Mouse (Mus musculus) heart, embryonic 13.5 days (tissue): ENCODE data around the gene Cacna1h. TPM values are rescaled to one million over a fixed set of nuclear protein-coding genes. Genes with fewer than 3 reads are reported as not detected.

ENCODE experiments used
- ATAC-seq: fragments of 200-750 bp; cut with Nextera tagmentation; 2 replicates; pipeline ENCODE4 v1.8.0; 2017; ENCODE audit warnings: moderate TSS enrichment; ENCODE audit not compliant: insufficient number of reproducible peaks, low FRiP score, low TSS enrichment; ENCODE audit errors: extremely low read depth
- H3K27ac ChIP-seq: fragments of 300-500 bp; sonication (generic); replicated peaks from 2 replicates; pipeline ENCODE4 v1.5.1; 2015; ENCODE audit warnings: moderate library complexity, mild to moderate bottlenecking, inconsistent platforms
- H3K27me3 ChIP-seq: fragments of 300-500 bp; sonication (generic); replicated peaks from 2 replicates; pipeline ENCODE4 v1.6.1; 2015; ENCODE audit warnings: mild to moderate bottlenecking, inconsistent platforms
- H3K36me3 ChIP-seq: fragments of 300-500 bp; sonication (generic); 2 replicates; pipeline ENCODE4 v1.6.1; 2015; ENCODE audit warnings: mild to moderate bottlenecking, inconsistent platforms
- H3K4me1 ChIP-seq: fragments of 300-500 bp; sonication (generic); 2 replicates; pipeline ENCODE4 v1.6.1; 2015; ENCODE audit warnings: inconsistent platforms
- H3K4me2 ChIP-seq: fragments of 300-500 bp; sonication (generic); 2 replicates; pipeline ENCODE4 v1.6.1; 2015; ENCODE audit warnings: inconsistent platforms, mild to moderate bottlenecking, moderate library complexity
- H3K4me3 ChIP-seq: fragments of 300-500 bp; sonication (generic); 2 replicates; pipeline ENCODE4 v1.5.1; 2015; ENCODE audit warnings: moderate library complexity, mild to moderate bottlenecking, inconsistent platforms
- H3K9ac ChIP-seq: fragments of 300-500 bp; sonication (generic); 2 replicates; pipeline ENCODE4 v1.6.1; 2015; ENCODE audit warnings: inconsistent platforms, mild to moderate bottlenecking, moderate library complexity
- H3K9me3 ChIP-seq: fragments of 300-500 bp; sonication (generic); 2 replicates; pipeline ENCODE4 v1.6.1; 2016; ENCODE audit warnings: inconsistent platforms
- WGBS: fragments of 180-500 bp; shearing (Covaris S2); methylation state at CpG from one replicate; pipeline ENCODE4 v1.1.7; 2015; ENCODE audit warnings: mixed read lengths; 5-methylcytosine and 5-hydroxymethylcytosine counted together
- polyA plus RNA-seq: library from polyadenylated mRNA; unstranded; fragments of >200 nt; fragmentation: Nextera tagmentation; extraction: Ambion mirVana; gene quantifications from 2 replicates; pipeline ENCODE4 v1.2.1, GENCODE M21; 2015

Gene Cacna1h
- polyA plus RNA-seq, 1 experiment from 2014 or later: 8.1 TPM

- Histone ChIP-seq H3K9ac (no peak overlapping the region), H3K36me3 (no peaks in the 10 kb centered on the region), H3K4me3 (no peak overlapping the region), H3K27me3 (peaks cover 4% of the 10 kb centered on the region; the same call in 1 of the 2 replicates), H3K27ac (no peak overlapping the region), H3K4me1 (peaks cover 26% of the 10 kb centered on the region), H3K4me2 (no peak overlapping the region), H3K9me3 (no peaks in the 10 kb centered on the region)
- WGBS: 58% methylated on average over 3 of the region's 3 CpGs
- ATAC-seq: no peak
Observed at GRCm38 (mm10) chr17:25442889-25443288, 9.3 kb upstream of the Cacna1h start.

GRCm38 (mm10) chr17:25441417-25441816 lies 7.8 kb upstream of the Cacna1h start:
- no peaks in the 10 kb centered on the region for H3K36me3 ChIP-seq
- H3K9me3 ChIP-seq: no peaks in the 10 kb centered on the region
- no peak overlapping the region for H3K9ac ChIP-seq
- H3K4me2 ChIP-seq: no peak overlapping the region
- H3K27ac ChIP-seq: no peak overlapping the region
- WGBS: 74% methylated on average over 6 of the region's 6 CpGs
- ATAC-seq: no peak
- H3K4me3 ChIP-seq: no peak overlapping the region
- peaks cover under 1% of the 10 kb centered on the region; the same call in 1 of the 2 replicates for H3K27me3 ChIP-seq
- H3K4me1 ChIP-seq: peaks cover 29% of the 10 kb centered on the region

GRCm38 (mm10) chr17:25433223-25433616 lies 363 bp downstream of the Cacna1h start:
- peaks cover 9% of the 10 kb centered on the region for H3K36me3 ChIP-seq
- peaks cover 43% of the 10 kb centered on the region for H3K27me3 ChIP-seq
- H3K27ac ChIP-seq: peak overlapping the region; percentile 85
- peak overlapping the region; percentile 89 for H3K4me2 ChIP-seq
- no peak for ATAC-seq
- WGBS: 1% methylated on average over 40 of the region's 40 CpGs
- H3K9me3 ChIP-seq: no peaks in the 10 kb centered on the region
- peak overlapping the region; percentile 87 for H3K4me3 ChIP-seq
- H3K4me1 ChIP-seq: peaks cover 67% of the 10 kb centered on the region
- peak overlapping the region; percentile 97 for H3K9ac ChIP-seq

GRCm38 (mm10) chr17:25432433-25433181 lies 976 bp downstream of the Cacna1h start:
- H3K4me2 ChIP-seq: peak overlapping the region; percentile 89
- peaks cover 10% of the 10 kb centered on the region for H3K36me3 ChIP-seq
- under 1% methylated on average over 53 of the region's 53 CpGs for WGBS
- peaks cover 67% of the 10 kb centered on the region for H3K4me1 ChIP-seq
- peaks cover 43% of the 10 kb centered on the region for H3K27me3 ChIP-seq
- H3K27ac ChIP-seq: peak overlapping the region; percentile 85
- no peaks in the 10 kb centered on the region for H3K9me3 ChIP-seq
- peak overlapping the region; percentile 97 for H3K9ac ChIP-seq
- peak overlapping the region; percentile 87 for H3K4me3 ChIP-seq
- ATAC-seq: no peak

- Histone ChIP-seq H3K4me3 (peak overlapping the region; percentile 87), H3K27me3 (peaks cover 39% of the 10 kb centered on the region), H3K36me3 (peaks cover 10% of the 10 kb centered on the region), H3K4me1 (peaks cover 88% of the 10 kb centered on the region), H3K9me3 (no peaks in the 10 kb centered on the region), H3K27ac (peak overlapping the region; percentile 81), H3K9ac (peak overlapping the region; percentile 97), H3K4me2 (peak overlapping the region; percentile 89)
- 24% methylated on average over 8 of the region's 8 CpGs for WGBS
- ATAC-seq: no peak
Observed at GRCm38 (mm10) chr17:25430534-25430933, 3.0 kb downstream of the Cacna1h start.

- Histone ChIP-seq H3K36me3 (peaks cover 10% of the 10 kb centered on the region), H3K4me2 (peak overlapping the region; percentile 89), H3K27me3 (peaks cover 36% of the 10 kb centered on the region), H3K27ac (peak overlapping the region; percentile 81), H3K4me1 (peaks cover 89% of the 10 kb centered on the region), H3K9ac (peak overlapping the region; percentile 97), H3K4me3 (peak overlapping the region; percentile 87; the same call in 1 of the 2 replicates), H3K9me3 (no peaks in the 10 kb centered on the region)
- WGBS: 20% methylated on average over 6 of the region's 6 CpGs
- no peak for ATAC-seq
Observed at GRCm38 (mm10) chr17:25429886-25430285, 3.7 kb downstream of the Cacna1h start.

- H3K27ac ChIP-seq: peak overlapping the region; percentile 81
- 40% methylated on average over 5 of the region's 5 CpGs for WGBS
- no peak for ATAC-seq
- H3K4me3 ChIP-seq: no peak overlapping the region
- peaks cover 10% of the 10 kb centered on the region for H3K36me3 ChIP-seq
- peak overlapping the region; percentile 97 for H3K9ac ChIP-seq
- peak overlapping the region; percentile 89 for H3K4me2 ChIP-seq
- H3K4me1 ChIP-seq: peaks cover 89% of the 10 kb centered on the region
- no peaks in the 10 kb centered on the region for H3K9me3 ChIP-seq
- peaks cover 36% of the 10 kb centered on the region for H3K27me3 ChIP-seq
Observed at GRCm38 (mm10) chr17:25429240-25429639, 4.3 kb downstream of the Cacna1h start.

- Histone ChIP-seq H3K9me3 (no peaks in the 10 kb centered on the region), H3K4me3 (no peak overlapping the region), H3K9ac (peak overlapping the region; percentile 55), H3K27ac (peak overlapping the region; percentile 81), H3K36me3 (peaks cover 19% of the 10 kb centered on the region), H3K27me3 (peaks cover 28% of the 10 kb centered on the region), H3K4me1 (peaks cover 97% of the 10 kb centered on the region), H3K4me2 (peak overlapping the region; percentile 1; the same call in 1 of the 2 replicates)
- ATAC-seq: no peak
- WGBS: 15% methylated on average over 10 of the region's 10 CpGs
Observed at GRCm38 (mm10) chr17:25427441-25427840, 6.1 kb downstream of the Cacna1h start.

- 66% methylated on average over 2 of the region's 2 CpGs for WGBS
- Histone ChIP-seq H3K4me1 (peaks cover 95% of the 10 kb centered on the region), H3K9ac (no peak overlapping the region), H3K36me3 (peaks cover 30% of the 10 kb centered on the region), H3K9me3 (no peaks in the 10 kb centered on the region), H3K27ac (no peak overlapping the region), H3K4me2 (no peak overlapping the region), H3K4me3 (no peak overlapping the region), H3K27me3 (peaks cover 14% of the 10 kb centered on the region)
- no peak for ATAC-seq
Observed at GRCm38 (mm10) chr17:25425996-25426395, 7.6 kb downstream of the Cacna1h start.

GRCm38 (mm10) chr17:25424526-25425080 lies 9.0 kb downstream of the Cacna1h start:
- Histone ChIP-seq H3K36me3 (peaks cover 30% of the 10 kb centered on the region), H3K9me3 (no peaks in the 10 kb centered on the region), H3K27me3 (0 out of 2 replicates have a peak, but pooled peaks cover 7% of the 10 kb centered on the region), H3K27ac (peak overlapping the region; percentile 39), H3K4me2 (no peak overlapping the region), H3K9ac (peak overlapping the region; percentile 51), H3K4me3 (no peak overlapping the region), H3K4me1 (peaks cover 94% of the 10 kb centered on the region)
- no peak for ATAC-seq
- WGBS: 29% methylated on average over 8 of the region's 8 CpGs

GRCm38 (mm10) chr17:25420998-25421397 lies 12.6 kb downstream of the Cacna1h start:
- no peaks in the 10 kb centered on the region for H3K9me3 ChIP-seq
- no peak for ATAC-seq
- H3K4me1 ChIP-seq: peaks cover 91% of the 10 kb centered on the region
- H3K27me3 ChIP-seq: no peaks in the 10 kb centered on the region
- peaks cover 21% of the 10 kb centered on the region for H3K36me3 ChIP-seq
- no peak overlapping the region for H3K4me2 ChIP-seq
- 88% methylated on average over 3 of the region's 3 CpGs for WGBS
- no peak overlapping the region for H3K9ac ChIP-seq
- no peak overlapping the region for H3K27ac ChIP-seq
- H3K4me3 ChIP-seq: no peak overlapping the region
